Mouse (Mus musculus) layer of hippocampus, adult 2 months (tissue): ENCODE results near the gene Srsf6. TPM values are rescaled to one million over a fixed set of nuclear protein-coding genes. Genes with fewer than 3 reads are reported as not detected.

ENCODE experiments used
- DNase-seq, 2 experiments: peaks; one replicate each; pipeline ENCODE4 v3.0.0; 2022; ENCODE audit warnings: low spot score in 2 of 2
- H3K27ac ChIP-seq: fragments of 200-600 bp; 2 replicates; pipeline ENCODE4 v1.8.1; 2022
- H3K4me3 ChIP-seq: fragments of 200-600 bp; 2 replicates; pipeline ENCODE4 v1.8.1; 2022; ENCODE audit warnings: mild to moderate bottlenecking
- CTCF ChIP-seq: fragments of 200-600 bp; conservative IDR thresholded peaks from 2 replicates; pipeline ENCODE4 v1.8.1; 2022; ENCODE audit warnings: antibody characterized with exemption, mild to moderate bottlenecking, moderate library complexity
- total RNA-seq, 2 experiments: library from RNA; stranded (reverse); gene quantifications; 2 replicates each; pipeline ENCODE4 v1.2.3; 2021

Srsf6 gene
- total RNA-seq, 2 experiments from 2014 or later: 106 to 113 TPM

GRCm38 (mm10) chr2:162943931-162944330 lies 12.6 kb downstream of the Srsf6 start:
- H3K27ac ChIP-seq: no peak overlapping the region
- no peak for TF ChIP-seq CTCF
- H3K4me3 ChIP-seq: peak overlapping the region; percentile 74
- DNase-seq: no peak

- TF ChIP-seq CTCF: no peak
- no peak overlapping the region for H3K4me3 ChIP-seq
- no peak overlapping the region for H3K27ac ChIP-seq
- DNase-seq: no peak
These were observed 15.6 kb downstream of the Srsf6 start for GRCm38 (mm10) chr2:162946964-162947363.

- DNase-seq: no peak
- no peak for TF ChIP-seq CTCF
- H3K27ac ChIP-seq: no peak overlapping the region
- H3K4me3 ChIP-seq: peak overlapping the region; percentile 6; the same call in 1 of the 2 replicates
These were observed 16.4 kb downstream of the Srsf6 start for GRCm38 (mm10) chr2:162947736-162948135.

GRCm38 (mm10) chr2:162948221-162948620 lies 16.9 kb downstream of the Srsf6 start:
- Histone ChIP-seq H3K4me3 (peak overlapping the region; percentile 6; the same call in 1 of the 2 replicates), H3K27ac (no peak overlapping the region)
- no peak for DNase-seq
- TF ChIP-seq CTCF: no peak

GRCm38 (mm10) chr2:162950776-162951175 lies 19.4 kb downstream of the Srsf6 start:
- no peak for TF ChIP-seq CTCF
- no peak overlapping the region for H3K27ac ChIP-seq
- H3K4me3 ChIP-seq: no peak overlapping the region
- no peak for DNase-seq

GRCm38 (mm10) chr2:162956843-162957242 lies 25.5 kb downstream of the Srsf6 start:
- Histone ChIP-seq H3K27ac (no peak overlapping the region), H3K4me3 (no peak overlapping the region)
- no peak for DNase-seq
- TF ChIP-seq CTCF: peak; percentile 40

- Histone ChIP-seq H3K27ac (no peak overlapping the region), H3K4me3 (no peak overlapping the region)
- no peak for TF ChIP-seq CTCF
- no peak for DNase-seq
These were observed 30.0 kb downstream of the Srsf6 start for GRCm38 (mm10) chr2:162961321-162961720.

- TF ChIP-seq CTCF: no peak
- no peak overlapping the region for H3K4me3 ChIP-seq
- no peak for DNase-seq
- H3K27ac ChIP-seq: no peak overlapping the region
These were observed 35.4 kb downstream of the Srsf6 start for GRCm38 (mm10) chr2:162966734-162967133.

- TF ChIP-seq CTCF: peak; percentile 74
- Histone ChIP-seq H3K4me3 (no peak overlapping the region), H3K27ac (no peak overlapping the region)
- peak in 1 of 2 experiments; percentile 37 for DNase-seq
These were observed 37.0 kb downstream of the Srsf6 start for GRCm38 (mm10) chr2:162968357-162968756.

- no peak overlapping the region for H3K4me3 ChIP-seq
- no peak for DNase-seq
- H3K27ac ChIP-seq: no peak overlapping the region
- TF ChIP-seq CTCF: no peak
These were observed 37.8 kb downstream of the Srsf6 start for GRCm38 (mm10) chr2:162969101-162969500.

- DNase-seq: no peak
- Histone ChIP-seq H3K27ac (no peak overlapping the region), H3K4me3 (no peak overlapping the region)
- no peak for TF ChIP-seq CTCF
These were observed 39.6 kb downstream of the Srsf6 start for GRCm38 (mm10) chr2:162970896-162971295.

GRCm38 (mm10) chr2:162972752-162973151 lies 41.4 kb downstream of the Srsf6 start:
- no peak overlapping the region for H3K27ac ChIP-seq
- DNase-seq: no peak
- H3K4me3 ChIP-seq: no peak overlapping the region
- TF ChIP-seq CTCF: no peak

- no peak for DNase-seq
- H3K27ac ChIP-seq: no peak overlapping the region
- no peak overlapping the region for H3K4me3 ChIP-seq
- TF ChIP-seq CTCF: no peak
These were observed 41.9 kb downstream of the Srsf6 start for GRCm38 (mm10) chr2:162973206-162973605.

- Histone ChIP-seq H3K4me3 (no peak overlapping the region), H3K27ac (no peak overlapping the region; the same call in 1 of the 2 replicates)
- no peak for DNase-seq
- TF ChIP-seq CTCF: no peak
These were observed 42.3 kb downstream of the Srsf6 start for GRCm38 (mm10) chr2:162973637-162974036.
